Mouse (Mus musculus): Measurements from ENCODE around the gene Nudt16l1.

Gene Nudt16l1

GRCm38 (mm10) chr16:4947378-4947777, 8.8 kb downstream of the Nudt16l1 start:
- in situ Hi-C loops (cut with MboI, MseI): loop anchor here (25.0 kb wide), 1 partner anchor 835 kb away; no protein-coding TSS in a partner anchor

GRCm38 (mm10) chr16:4956609-4957008, 18.0 kb downstream of the Nudt16l1 start:
- in situ Hi-C loops (cut with MboI, MseI): no loop called here

GRCm38 (mm10) chr16:4957446-4957845, 18.9 kb downstream of the Nudt16l1 start:
- in situ Hi-C loops (cut with MboI, MseI): no loop called here

GRCm38 (mm10) chr16:4960260-4960659, 21.7 kb downstream of the Nudt16l1 start:
- in situ Hi-C loops (cut with MboI, MseI): no loop called here

GRCm38 (mm10) chr16:4963346-4963745, 24.8 kb downstream of the Nudt16l1 start:
- in situ Hi-C loops (cut with MboI, MseI): no loop called here

- in situ Hi-C loops (cut with MboI, MseI): no loop called here
Observed at GRCm38 (mm10) chr16:4963797-4964709, 25.5 kb downstream of the Nudt16l1 start, which contains the start of gene Anks3. Gene Anks3, minus strand, starts transcription at chr16:4964205.

- in situ Hi-C loops (cut with MboI, MseI): loop anchor here (5.0 kb wide), 1 partner anchor 177 kb away; no protein-coding TSS in a partner anchor
Observed at GRCm38 (mm10) chr16:4964731-4965391, 26.3 kb downstream of the Nudt16l1 start.

GRCm38 (mm10) chr16:4965392-4966129, 27.0 kb downstream of the Nudt16l1 start:
- in situ Hi-C loops (cut with MboI, MseI): loop anchor here (5.0 kb wide), 1 partner anchor 177 kb away; no protein-coding TSS in a partner anchor

GRCm38 (mm10) chr16:4968426-4968825, 29.9 kb downstream of the Nudt16l1 start:
- in situ Hi-C loops (cut with MboI, MseI): loop anchor here (5.0 kb wide), 1 partner anchor 174 kb away; no protein-coding TSS in a partner anchor

GRCm38 (mm10) chr16:4969055-4969843, 30.7 kb downstream of the Nudt16l1 start:
- in situ Hi-C loops (cut with MboI, MseI): loop anchor here (5.0 kb wide), 1 partner anchor 173 kb away; no protein-coding TSS in a partner anchor

GRCm38 (mm10) chr16:4971626-4972025, 33.1 kb downstream of the Nudt16l1 start:
- in situ Hi-C loops (cut with MboI, MseI): no loop called here

GRCm38 (mm10) chr16:4974521-4974920, 36.0 kb downstream of the Nudt16l1 start:
- in situ Hi-C loops (cut with MboI, MseI): no loop called here

- in situ Hi-C loops (cut with MboI, MseI): no loop called here
Observed at GRCm38 (mm10) chr16:4976180-4976579, 37.6 kb downstream of the Nudt16l1 start.

- in situ Hi-C loops (cut with MboI, MseI): no loop called here
Observed at GRCm38 (mm10) chr16:4978275-4979051, 39.9 kb downstream of the Nudt16l1 start.

- in situ Hi-C loops (cut with MboI, MseI): loop anchor here (10.0 kb wide), 1 partner anchor 465 kb away; no protein-coding TSS in a partner anchor
Observed at GRCm38 (mm10) chr16:4979755-4980380, 41.3 kb downstream of the Nudt16l1 start.

- in situ Hi-C loops (cut with MboI, MseI): loop anchor here (10.0 kb wide), 1 partner anchor 470 kb away; no protein-coding TSS in a partner anchor
Observed at GRCm38 (mm10) chr16:4984717-4985116, 46.2 kb downstream of the Nudt16l1 start.
